Mouse (Mus musculus): ENCODE data around the gene Stpg3.

Gene Stpg3

DNA sequence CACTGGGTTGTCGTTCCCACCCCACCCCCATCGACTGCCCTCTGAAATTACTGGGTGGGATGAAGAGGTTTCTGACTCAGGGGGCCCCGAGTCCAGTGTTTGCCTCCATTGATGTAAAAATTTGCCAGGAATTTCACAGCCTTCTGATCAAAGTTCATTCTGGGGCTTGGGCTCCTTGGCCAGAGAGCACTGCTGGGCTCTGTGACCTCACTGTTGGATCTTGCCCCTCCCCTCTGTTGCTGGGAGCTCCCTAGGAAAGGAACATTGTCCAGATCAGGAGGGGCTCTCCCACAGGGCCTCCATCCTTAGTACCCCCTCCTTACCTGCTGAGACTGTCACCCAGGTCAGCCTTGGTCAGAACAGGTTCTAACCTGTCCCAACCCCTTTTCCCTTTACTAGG, at the start of gene Stpg3:
TSS of gene Stpg3 (minus strand) at position 194 of the 400 bp plus-strand sequence.
- in situ Hi-C loops (cut with MboI; ENCODE audit: low pct_unique_long_range_greater_than_20kb in 1 of 2, low sequenced_read_pairs in 2 of 2, unreplicated experiment in 1 of 2): no loop called here

DNA sequence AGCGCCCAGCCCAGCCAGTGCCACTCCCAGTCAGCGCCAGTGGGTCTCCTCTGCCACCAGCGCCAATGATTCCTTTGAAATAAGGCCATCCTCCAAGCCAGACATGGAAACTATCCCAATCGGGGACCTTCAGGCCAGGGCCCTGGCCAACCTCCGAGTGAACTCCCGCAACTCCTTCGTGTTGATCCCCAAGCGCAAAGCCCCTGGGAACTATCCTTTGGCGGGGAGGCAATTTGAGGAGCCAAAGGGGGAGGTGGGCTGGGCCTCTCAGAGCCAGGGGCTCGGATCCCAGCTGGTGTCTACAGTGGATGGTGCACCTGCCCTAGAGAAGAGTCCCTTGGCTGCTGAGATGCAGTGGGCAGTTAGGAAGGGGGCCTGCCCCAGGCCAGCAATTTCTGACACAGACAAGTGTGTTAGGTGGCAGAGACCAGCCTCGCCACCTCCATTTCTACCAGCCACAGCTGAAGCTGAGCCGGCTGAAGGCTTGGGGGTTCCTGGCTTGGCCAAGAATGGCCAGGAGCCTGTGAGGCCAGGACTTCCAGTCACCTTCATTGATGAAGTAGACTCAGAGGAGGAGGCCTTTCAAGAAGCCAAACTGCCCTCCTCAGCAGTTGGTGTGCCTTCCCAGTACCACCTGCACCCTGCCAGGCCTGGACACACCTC, 49.3 kb upstream of the Stpg3 start:
- in situ Hi-C loops (cut with MboI; ENCODE audit: low pct_unique_long_range_greater_than_20kb in 1 of 2, low sequenced_read_pairs in 2 of 2, unreplicated experiment in 1 of 2): no loop called here

DNA sequence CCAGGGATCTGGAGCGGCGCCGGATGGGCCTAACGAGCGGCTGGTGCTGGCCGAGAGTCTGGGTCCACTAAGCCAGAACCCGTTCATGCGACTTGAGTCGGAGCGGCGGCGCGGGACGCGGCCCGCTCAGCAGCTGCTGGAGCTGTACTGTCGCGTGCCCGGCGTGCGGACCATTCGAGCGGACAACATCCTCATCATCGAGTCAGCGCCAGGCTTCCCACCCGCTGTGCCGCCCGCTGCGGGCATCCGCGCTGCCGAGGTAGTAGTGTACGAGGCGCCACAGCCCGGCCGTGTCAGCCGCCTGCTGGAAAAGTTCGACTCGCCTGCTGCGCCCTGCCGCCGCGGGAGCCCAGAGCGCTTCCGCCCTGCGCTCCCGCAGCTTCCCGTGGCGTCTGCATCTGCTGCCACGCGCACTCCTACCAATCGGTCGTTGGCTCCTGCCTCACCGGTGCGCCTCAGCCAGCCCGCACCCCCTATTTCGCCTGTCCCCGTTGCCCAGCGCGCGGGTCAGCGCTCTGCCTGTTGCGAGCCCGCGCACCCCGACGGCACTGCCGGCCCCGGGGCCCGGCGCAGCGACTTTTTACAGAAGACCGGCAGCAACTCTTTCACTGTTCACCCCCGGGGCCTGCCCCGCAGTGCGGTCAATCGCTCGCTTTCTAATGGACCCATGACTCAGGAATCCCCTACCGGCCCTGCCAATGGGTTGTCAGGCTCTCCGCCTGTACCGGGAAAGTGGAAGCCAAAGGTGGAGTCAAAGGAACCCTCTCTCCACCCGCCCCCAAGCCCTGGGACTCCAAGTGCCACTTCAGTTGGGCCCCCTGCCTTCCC, 48.6 kb upstream of the Stpg3 start:
- in situ Hi-C loops (cut with MboI; ENCODE audit: low pct_unique_long_range_greater_than_20kb in 1 of 2, low sequenced_read_pairs in 2 of 2, unreplicated experiment in 1 of 2): no loop called here

DNA sequence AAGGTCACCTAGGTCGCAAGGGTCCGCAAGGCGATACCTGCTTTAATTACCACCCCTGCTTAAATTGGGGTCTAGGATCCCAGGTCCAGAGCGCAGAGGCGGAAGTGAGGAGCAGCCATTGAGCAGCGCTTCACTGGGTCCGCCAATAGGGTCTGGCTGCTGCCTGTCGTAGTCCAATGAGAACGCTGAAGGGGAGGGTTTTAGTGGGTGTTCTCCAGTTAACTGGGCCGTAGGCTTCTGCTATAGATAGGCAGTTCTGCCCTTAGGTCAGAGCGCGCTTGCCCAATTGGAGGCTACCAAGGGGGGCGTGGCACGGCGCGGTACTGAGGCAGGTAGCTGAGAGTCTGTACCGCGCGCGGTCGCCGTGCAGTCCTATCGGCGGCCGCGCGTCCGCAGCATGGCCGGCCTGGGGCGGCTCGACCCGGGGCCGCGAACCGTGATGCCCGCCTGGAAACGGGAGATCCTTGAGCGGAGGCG, 47.9 kb upstream of the Stpg3 start, which contains the start of gene Tprn:
TSS of gene Tprn (plus strand) at position 328 of the 477 bp plus-strand sequence.
- in situ Hi-C loops (cut with MboI; ENCODE audit: low pct_unique_long_range_greater_than_20kb in 1 of 2, low sequenced_read_pairs in 2 of 2, unreplicated experiment in 1 of 2): no loop called here

DNA sequence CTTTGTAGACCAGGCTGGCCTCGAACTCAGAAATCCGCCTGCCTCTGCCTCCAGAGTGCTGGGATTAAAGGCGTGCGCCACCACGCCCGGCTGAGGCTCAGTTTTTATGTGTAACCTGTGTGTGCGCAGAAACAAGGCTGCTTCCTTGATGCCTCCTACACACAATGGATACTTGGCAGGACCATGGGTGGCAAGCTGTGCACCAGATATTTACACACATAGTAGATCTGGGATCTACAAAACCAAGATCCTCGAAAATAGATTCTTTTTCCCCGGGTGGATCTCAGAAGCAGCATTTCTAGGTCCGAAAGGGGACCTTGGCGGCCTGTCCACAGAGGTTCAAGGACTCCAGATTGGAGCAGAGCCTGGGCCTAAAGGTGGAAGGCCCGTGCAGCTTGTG, 47.4 kb upstream of the Stpg3 start:
- in situ Hi-C loops (cut with MboI; ENCODE audit: low pct_unique_long_range_greater_than_20kb in 1 of 2, low sequenced_read_pairs in 2 of 2, unreplicated experiment in 1 of 2): no loop called here

DNA sequence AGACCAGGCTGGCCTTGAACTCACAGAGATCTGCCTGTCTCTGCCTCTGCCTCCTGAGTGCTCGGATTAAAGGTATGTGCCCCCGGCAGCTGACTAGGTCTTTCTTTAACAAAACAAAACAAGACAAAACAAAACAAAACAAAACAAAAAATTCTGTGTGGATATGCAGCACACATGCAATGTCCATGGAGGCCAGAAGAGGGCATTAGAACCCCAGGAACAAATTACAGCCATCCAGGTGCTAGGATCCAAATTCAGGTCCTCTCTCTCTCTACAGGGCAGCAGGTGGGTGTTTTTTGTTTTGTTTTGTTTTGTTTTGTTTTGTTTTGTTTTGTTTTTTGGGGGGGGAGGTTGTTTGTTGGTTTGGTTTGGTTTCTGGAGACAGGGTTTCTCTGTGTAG, 44.5 kb upstream of the Stpg3 start:
- in situ Hi-C loops (cut with MboI; ENCODE audit: low pct_unique_long_range_greater_than_20kb in 1 of 2, low sequenced_read_pairs in 2 of 2, unreplicated experiment in 1 of 2): loop anchor here in 1 of 2 experiments (10.0 kb wide), 1 partner anchor 64 kb away; the partner anchor contains the start of gene Tor4a

DNA sequence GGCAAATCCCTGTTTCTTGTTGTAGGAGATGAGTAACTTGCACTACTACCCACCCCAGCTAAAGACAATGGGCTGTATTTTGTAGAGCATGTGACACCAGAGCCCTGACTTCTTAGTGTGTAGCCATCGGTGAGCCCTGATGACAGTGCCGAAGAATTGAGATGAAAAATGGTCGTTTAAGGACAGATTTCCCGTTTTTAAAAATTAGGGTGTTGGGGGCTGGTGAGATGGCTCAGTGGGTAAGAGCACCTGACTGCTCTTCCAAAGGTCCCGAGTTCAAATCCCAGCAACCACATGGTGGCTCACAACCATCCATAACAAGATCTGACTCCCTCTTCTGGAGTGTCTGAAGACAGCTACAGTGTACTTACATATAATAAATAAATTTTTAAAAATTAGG, 42.8 kb upstream of the Stpg3 start:
- in situ Hi-C loops (cut with MboI; ENCODE audit: low pct_unique_long_range_greater_than_20kb in 1 of 2, low sequenced_read_pairs in 2 of 2, unreplicated experiment in 1 of 2): loop anchor here in 1 of 2 experiments (10.0 kb wide), 1 partner anchor 62 kb away; the partner anchor contains the start of gene Tor4a

DNA sequence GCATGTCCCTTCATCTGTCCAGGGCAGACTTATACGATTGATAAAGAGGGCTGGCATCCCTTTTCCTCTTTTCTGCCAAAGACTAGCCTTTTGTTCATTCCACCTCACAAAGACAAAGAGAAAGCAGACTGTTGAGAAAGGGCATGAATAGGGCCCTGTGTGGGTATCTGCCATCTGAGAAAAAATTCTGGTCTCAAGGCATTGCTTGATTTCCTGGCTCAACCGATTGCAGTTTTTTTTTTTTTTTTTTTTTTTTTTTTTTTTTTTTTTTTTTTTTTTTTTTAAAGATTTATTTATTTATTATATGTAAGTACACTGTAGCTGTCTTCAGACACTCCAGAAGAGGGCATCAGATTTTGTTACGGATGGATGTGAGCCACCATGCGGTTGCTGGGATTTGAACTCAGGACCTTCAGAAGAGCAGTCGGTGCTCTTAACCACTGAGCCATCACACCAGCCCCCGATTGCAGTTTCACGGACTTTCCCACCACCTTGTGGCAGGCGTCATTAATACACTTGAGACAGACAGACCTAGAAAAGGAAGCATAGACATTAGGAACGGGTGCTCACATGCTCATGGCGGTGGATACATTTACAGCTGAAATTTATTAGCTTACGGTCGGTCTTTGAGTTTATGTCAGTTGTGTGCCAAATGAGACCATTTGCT, 42.1 kb upstream of the Stpg3 start:
- in situ Hi-C loops (cut with MboI; ENCODE audit: low pct_unique_long_range_greater_than_20kb in 1 of 2, low sequenced_read_pairs in 2 of 2, unreplicated experiment in 1 of 2): loop anchor here in 1 of 2 experiments (10.0 kb wide), 1 partner anchor 62 kb away; the partner anchor contains the start of gene Tor4a

DNA sequence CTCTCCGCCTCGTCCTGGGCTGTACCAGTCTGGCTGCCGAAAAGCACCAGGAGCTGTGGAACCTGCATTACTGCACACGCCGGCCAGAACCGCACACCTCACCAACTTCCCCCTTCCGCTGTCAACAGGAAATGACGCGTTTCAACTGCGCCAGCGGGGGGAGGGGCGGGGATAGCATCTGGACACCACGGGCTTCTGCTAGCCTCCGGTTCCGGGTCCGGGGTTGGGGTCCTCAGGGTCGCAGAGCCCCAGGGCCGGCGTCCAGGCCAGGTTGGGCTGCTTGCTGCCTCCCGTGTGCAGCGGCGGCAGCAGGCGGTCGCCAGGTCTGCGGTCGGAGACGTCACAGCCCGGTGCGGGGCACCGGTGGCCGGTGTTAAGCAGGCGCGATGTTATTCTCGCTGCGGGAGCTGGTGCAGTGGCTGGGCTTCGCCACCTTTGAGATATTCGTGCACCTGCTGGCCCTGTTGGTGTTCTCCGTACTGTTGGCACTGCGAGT, 40.9 kb upstream of the Stpg3 start, which contains the start of gene Tmem203:
TSS of gene Tmem203 (plus strand) at position 156 of the 496 bp plus-strand sequence.
- in situ Hi-C loops (cut with MboI; ENCODE audit: low pct_unique_long_range_greater_than_20kb in 1 of 2, low sequenced_read_pairs in 2 of 2, unreplicated experiment in 1 of 2): loop anchor here in 1 of 2 experiments (10.0 kb wide), 1 partner anchor 61 kb away; the partner anchor contains the start of gene Tor4a

DNA sequence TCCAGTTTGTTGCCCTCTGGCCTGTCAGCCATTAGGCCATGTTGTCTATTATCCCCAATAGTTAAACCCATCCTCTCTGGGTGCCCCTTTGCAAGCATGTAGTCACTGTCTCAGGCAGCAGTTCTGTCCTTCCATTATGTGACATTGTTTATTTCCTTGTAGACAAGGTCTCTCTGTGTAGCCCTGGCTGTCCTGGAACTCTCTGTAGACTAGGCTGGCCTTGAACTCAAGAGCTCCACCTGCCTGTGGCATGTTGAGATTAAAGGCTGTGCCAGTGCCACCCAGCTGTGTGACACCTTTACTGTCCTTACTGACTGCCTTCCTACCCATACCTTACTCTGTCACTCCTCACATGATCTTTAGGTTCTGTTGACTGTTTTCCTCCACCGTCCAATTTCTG, 37.9 kb upstream of the Stpg3 start:
- in situ Hi-C loops (cut with MboI; ENCODE audit: low pct_unique_long_range_greater_than_20kb in 1 of 2, low sequenced_read_pairs in 2 of 2, unreplicated experiment in 1 of 2): loop anchor here in 1 of 2 experiments (10.0 kb wide), 1 partner anchor 58 kb away; the partner anchor contains the start of gene Tor4a

DNA sequence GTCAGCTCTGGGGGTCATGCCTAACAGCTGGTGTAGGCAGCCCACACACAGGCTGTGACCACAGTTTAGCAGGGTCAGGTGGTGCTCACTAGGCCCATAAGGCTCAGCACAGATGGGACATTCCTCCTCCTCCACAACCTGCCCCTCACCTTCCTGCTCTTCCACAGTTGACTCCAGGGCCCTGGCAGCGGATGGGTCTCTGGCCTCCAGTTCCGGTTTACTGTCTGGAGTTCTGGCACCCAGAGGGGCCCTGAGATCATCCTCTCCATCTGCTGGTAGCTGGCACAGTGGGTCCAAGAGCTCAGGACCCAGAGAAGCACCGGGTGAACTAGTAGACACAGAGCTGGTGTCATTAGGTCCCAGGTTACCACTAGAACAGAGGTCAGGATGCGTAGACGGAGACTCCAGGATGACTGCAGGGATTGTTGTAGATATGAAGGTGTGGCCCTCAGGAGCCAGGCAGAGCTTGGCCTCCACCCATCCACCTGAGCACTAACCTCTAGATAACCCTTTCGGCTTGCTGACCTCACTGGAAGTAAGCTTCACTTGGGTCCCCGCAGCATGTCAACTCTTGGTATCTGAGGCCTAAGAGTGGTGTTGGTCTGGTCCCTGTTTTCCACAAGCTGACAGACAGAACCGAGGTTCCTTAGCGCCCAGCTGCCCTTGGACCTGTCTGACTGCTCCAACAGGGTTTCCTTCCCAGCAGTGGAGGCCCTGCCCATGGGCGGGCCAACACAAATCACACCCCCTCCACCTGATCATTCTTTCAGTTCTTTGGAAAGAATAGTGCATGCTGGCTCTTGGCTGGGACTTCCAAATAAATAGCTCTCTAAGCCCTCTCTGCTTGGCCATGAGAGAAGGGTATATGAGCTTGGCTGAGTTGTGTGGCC, 32.0 kb upstream of the Stpg3 start, which contains the start of gene AL732309.1:
TSS of gene AL732309.1 (minus strand) at position 681 of the 890 bp plus-strand sequence.
- in situ Hi-C loops (cut with MboI; ENCODE audit: low pct_unique_long_range_greater_than_20kb in 1 of 2, low sequenced_read_pairs in 2 of 2, unreplicated experiment in 1 of 2): no loop called here

DNA sequence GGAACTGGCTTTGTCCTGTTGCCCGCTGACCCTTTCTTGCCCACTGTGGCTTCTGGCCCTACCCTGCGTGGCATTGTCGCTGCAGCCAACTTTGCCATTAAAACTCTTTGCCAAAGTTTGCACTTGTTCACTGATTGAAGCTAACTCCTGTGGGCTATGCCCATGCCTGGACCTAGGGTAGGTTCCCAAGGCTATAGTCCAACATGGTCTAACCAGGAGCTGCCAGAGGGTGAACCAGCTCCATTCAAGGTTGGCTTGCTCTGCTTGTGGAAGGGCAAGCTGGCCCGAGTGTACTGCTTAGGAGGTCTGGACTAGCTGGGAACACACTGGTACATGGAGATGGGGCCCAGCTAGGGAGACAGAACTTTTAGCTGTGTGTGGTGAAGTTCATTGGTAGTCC, 29.7 kb upstream of the Stpg3 start:
- in situ Hi-C loops (cut with MboI; ENCODE audit: low pct_unique_long_range_greater_than_20kb in 1 of 2, low sequenced_read_pairs in 2 of 2, unreplicated experiment in 1 of 2): no loop called here

DNA sequence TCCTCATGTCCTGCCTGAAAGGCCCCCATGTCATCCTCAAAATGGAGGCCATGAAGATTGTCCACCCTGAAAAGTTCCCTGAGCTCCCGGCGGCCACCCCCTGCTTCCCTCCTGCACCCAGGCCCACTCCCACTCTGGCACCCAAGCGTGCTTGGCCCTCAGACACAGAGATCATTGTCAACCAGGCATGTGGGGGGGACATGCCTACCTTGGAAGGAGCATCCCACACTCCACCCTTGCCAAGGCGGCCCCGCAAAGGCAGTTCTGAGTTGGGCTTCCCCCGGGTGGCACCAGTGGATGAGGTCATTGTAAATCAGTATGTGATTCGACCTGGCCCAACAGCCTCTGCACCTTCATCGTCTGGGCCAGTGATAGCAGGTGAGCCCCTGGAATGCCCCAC, 28.9 kb upstream of the Stpg3 start:
- in situ Hi-C loops (cut with MboI; ENCODE audit: low pct_unique_long_range_greater_than_20kb in 1 of 2, low sequenced_read_pairs in 2 of 2, unreplicated experiment in 1 of 2): no loop called here

DNA sequence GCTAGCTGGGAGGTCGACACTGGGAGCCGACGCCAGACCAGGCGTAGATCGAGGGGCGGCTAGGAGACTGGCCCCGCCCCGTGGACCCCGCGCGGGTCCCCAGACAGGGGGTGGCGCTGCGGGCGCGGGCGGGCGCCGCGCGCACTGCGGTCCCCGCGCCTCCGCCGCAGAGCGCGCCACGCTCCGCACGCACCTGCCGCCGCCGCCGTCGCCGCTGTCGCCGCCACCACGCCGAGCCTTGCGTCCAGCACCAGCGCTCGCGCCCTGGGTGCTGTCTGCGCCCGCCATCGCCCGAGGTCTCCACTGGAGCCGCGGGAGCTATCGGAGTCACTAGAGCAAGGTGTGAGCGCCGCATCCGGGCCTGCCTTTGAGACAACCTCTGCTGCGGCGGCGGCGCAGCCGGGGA, 27.7 kb upstream of the Stpg3 start, which contains the start of the genes Rnf208 and Cysrt1:
TSS of gene Rnf208 (plus strand) at position 155 of the 406 bp plus-strand sequence.
TSS of gene Cysrt1 (minus strand) at position 352 of the 406 bp plus-strand sequence.
- in situ Hi-C loops (cut with MboI; ENCODE audit: low pct_unique_long_range_greater_than_20kb in 1 of 2, low sequenced_read_pairs in 2 of 2, unreplicated experiment in 1 of 2): no loop called here

DNA sequence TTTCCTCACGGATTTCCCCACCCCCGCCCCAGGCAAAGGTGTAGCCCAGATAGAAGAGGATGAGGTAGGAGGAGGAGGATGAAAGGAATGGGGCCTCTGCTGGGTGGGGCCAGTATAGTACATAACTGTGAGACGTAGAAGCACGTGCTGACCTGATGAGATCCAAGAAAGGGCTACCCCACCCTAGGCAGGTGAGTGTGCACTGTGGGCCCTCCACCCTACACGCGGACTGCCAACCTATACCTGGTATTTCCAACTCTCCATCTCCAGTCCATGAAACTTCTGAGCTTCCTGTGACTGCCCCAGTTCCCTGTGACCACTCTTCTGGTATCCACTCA, 27.0 kb upstream of the Stpg3 start:
- in situ Hi-C loops (cut with MboI; ENCODE audit: low pct_unique_long_range_greater_than_20kb in 1 of 2, low sequenced_read_pairs in 2 of 2, unreplicated experiment in 1 of 2): no loop called here

DNA sequence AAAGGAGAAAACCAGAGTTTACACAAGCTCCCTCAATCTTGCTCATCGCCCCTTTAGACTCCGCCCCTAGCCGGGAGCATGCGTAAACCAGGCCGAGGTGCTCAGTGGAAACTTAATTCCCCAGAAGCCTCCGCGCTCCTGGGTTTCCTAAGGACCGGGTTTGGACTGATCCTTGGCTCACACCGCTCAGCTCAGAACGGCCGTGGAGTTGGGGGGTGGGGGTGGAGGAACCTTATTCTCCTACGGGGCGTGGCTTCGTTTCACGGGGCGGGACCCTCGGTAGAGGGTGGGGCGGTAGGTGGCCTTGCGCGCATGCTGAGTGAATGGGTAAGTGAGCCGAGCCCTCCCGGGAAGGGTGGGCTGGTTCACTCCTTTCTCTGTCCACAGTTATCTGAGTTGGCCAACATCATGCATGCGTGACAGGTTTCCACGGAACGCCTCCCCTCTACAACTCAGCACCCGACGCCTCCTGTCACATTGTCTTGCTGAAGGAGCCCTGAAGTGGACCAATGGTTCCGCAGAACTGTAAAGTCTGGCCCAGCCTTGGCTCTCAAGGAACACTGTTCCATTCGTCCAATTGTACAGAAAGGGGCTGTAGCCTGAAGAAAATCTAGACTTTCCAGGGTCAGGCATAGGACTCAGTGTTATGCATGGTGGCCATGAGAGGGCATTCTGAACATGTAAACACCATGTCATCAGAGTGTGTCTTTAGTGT, 26.4 kb upstream of the Stpg3 start:
- in situ Hi-C loops (cut with MboI; ENCODE audit: low pct_unique_long_range_greater_than_20kb in 1 of 2, low sequenced_read_pairs in 2 of 2, unreplicated experiment in 1 of 2): no loop called here

DNA sequence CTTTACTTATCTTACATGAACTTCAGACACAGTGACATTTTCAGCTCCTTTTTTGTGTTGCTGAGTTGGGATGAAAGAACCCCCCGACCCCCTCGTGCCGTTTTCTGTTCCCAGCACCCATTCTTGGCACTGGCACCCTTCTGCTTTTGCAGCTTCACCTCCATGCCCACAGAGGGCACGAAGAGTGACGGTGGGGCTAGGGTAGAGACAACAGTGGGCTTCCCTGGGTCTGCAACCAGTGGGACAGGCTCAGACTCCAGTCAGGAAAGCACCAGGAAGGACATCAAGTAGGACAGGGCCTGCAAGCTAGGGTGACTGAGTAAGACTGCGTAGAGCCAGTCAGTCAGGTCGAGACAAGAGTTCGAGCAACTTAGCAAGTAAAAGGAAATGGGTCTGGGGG, 25.9 kb upstream of the Stpg3 start:
- in situ Hi-C loops (cut with MboI; ENCODE audit: low pct_unique_long_range_greater_than_20kb in 1 of 2, low sequenced_read_pairs in 2 of 2, unreplicated experiment in 1 of 2): no loop called here
